Mouse (Mus musculus): ENCODE data around the gene Aanat. TPM values are rescaled to one million over a fixed set of nuclear protein-coding genes. Genes with fewer than 3 reads are reported as not detected.

Aanat gene
- total and polyA plus RNA-seq, 3 experiments = not detected

DNA sequence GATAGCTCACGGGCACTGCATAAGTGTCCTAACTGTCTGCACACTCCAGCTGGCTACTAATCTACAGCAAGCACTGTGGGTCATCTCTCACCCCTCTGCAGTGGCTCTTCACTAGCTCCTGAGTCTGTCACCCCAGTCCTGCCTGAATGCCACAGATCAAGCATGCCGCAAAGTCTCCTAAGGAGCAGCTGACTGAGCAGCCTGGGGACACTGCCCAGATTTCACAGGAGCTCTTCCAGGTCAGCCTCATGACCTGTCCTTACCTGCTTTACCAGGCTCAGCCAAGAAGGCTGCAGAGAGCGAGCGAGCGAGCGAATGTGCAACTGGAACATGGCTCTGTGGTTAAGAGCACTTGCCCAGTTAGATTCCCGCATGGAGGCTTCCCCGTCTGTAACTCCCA, 18.7 kb upstream of the Aanat start:
- Histone ChIP-seq H3K79me2 (ENCODE audit: control insufficient read depth, insufficient read depth, low read length, poor library complexity) (peaks cover 36% of the 10 kb centered on the region; the same call in 1 of the 2 replicates), H3K36me3 (ENCODE audit: control insufficient read depth in 1 of 2, insufficient read depth in 2 of 2, low read length in 2 of 2) (peaks cover 0 to 17% of the 10 kb centered on the region in 2 experiments; a peak in 3 of 4 replicates), H3K9ac (ENCODE audit: control insufficient read depth, low read depth, low read length, poor library complexity, severe bottlenecking) (no peak overlapping the region), H3K4me1 (ENCODE audit: control insufficient read depth in 1 of 2, insufficient read depth in 2 of 2, low read length in 2 of 2) (peaks cover 9 to 16% of the 10 kb centered on the region in 2 experiments), H3K27ac (ENCODE audit: control insufficient read depth, low read depth, low read length) (no peak overlapping the region), H3K4me3 (ENCODE audit: control insufficient read depth in 1 of 2, insufficient read depth in 1 of 2, low read depth in 2 of 2, low read length in 2 of 2) (no peak overlapping the region), H3K27me3 (ENCODE audit: control insufficient read depth in 1 of 2, insufficient read depth in 2 of 2, low read length in 2 of 2) (no peaks in the 10 kb centered on the region), H3K9me3 (replicated peaks; ENCODE audit: insufficient read depth, low read length) (no peaks in the 10 kb centered on the region)
- TF ChIP-seq MXI1 (IDR thresholded peaks at IDR 0.05; ENCODE audit: low read depth, low read length) (no peak), ETS1 (IDR thresholded peaks at IDR 0.05; ENCODE audit: low read depth, low read length) (no peak), EP300 (IDR thresholded peaks at IDR 0.05; ENCODE audit: low read depth in 1 of 2, low read length in 2 of 2) (no peak)
- DNase-seq (ENCODE audit: low read depth, low spot score) = no peak

DNA sequence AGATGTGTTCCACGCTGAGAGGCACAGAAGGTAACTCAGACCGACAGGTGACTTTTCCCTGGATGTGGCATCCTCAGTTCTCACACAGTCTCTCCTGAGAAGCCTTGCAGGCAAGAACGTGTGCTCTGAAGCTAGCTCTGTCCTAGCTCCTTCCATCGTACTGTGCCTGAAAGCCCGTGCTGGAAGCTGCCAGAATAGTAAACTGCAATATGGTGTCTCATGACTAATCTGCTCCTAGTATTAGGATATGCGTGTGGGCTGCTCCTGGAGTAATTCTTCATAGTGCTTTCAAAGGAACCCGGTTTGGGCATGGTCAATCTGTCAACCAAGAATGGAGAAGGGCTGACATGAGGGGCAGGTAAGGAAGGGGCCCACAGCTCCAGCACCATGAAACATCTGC, 15.4 kb upstream of the Aanat start:
- Histone ChIP-seq H3K9ac (ENCODE audit: control insufficient read depth, low read depth, low read length, poor library complexity, severe bottlenecking) (no peak overlapping the region), H3K79me2 (ENCODE audit: control insufficient read depth, insufficient read depth, low read length, poor library complexity) (peaks cover 44% of the 10 kb centered on the region; the same call in 1 of the 2 replicates), H3K4me1 (ENCODE audit: control insufficient read depth in 1 of 2, insufficient read depth in 2 of 2, low read length in 2 of 2) (peaks cover 18 to 41% of the 10 kb centered on the region in 2 experiments), H3K9me3 (replicated peaks; ENCODE audit: insufficient read depth, low read length) (no peaks in the 10 kb centered on the region), H3K36me3 (ENCODE audit: control insufficient read depth in 1 of 2, insufficient read depth in 2 of 2, low read length in 2 of 2) (peaks cover 0 to 31% of the 10 kb centered on the region in 2 experiments; a peak in 2 of 4 replicates), H3K4me3 (ENCODE audit: control insufficient read depth in 1 of 2, insufficient read depth in 1 of 2, low read depth in 2 of 2, low read length in 2 of 2) (no peak overlapping the region), H3K27me3 (ENCODE audit: control insufficient read depth in 1 of 2, insufficient read depth in 2 of 2, low read length in 2 of 2) (no peaks in the 10 kb centered on the region), H3K27ac (ENCODE audit: control insufficient read depth, low read depth, low read length) (no peak overlapping the region)
- DNase-seq (ENCODE audit: low read depth, low spot score) = no peak
- TF ChIP-seq ZMIZ1 (IDR thresholded peaks at IDR 0.05; ENCODE audit: low read depth, low read length) = no peak
- TF ChIP-seq CHD2 (IDR thresholded peaks at IDR 0.05; ENCODE audit: low read length) = no peak
- no peak for TF ChIP-seq UBTF (IDR thresholded peaks at IDR 0.05; ENCODE audit: borderline replicate concordance, insufficient read depth, low read depth, low read length)
- no peak for TF ChIP-seq NRF1 (IDR thresholded peaks at IDR 0.05; ENCODE audit: insufficient read depth, low read depth, low read length, poor library complexity, severe bottlenecking)
- TF ChIP-seq USF2 (IDR thresholded peaks at IDR 0.05; ENCODE audit: borderline replicate concordance in 1 of 2, insufficient read depth in 1 of 2, low read depth in 1 of 2, low read length in 2 of 2) = no peak
- no peak for TF ChIP-seq RAD21 (IDR thresholded peaks at IDR 0.05; ENCODE audit: low read depth, low read length)
- no peak for TF ChIP-seq ZC3H11A (IDR thresholded peaks at IDR 0.05; ENCODE audit: low read depth, low read length)
- no peak for TF ChIP-seq ZKSCAN1 (IDR thresholded peaks at IDR 0.05; ENCODE audit: low read depth, low read length)
- no peak for TF ChIP-seq POLR2AphosphoS5 (IDR thresholded peaks at IDR 0.05; ENCODE audit: borderline replicate concordance, low read depth, low read length)
- no peak for TF ChIP-seq RCOR1 (IDR thresholded peaks at IDR 0.05; ENCODE audit: low read depth, low read length)
- TF ChIP-seq NELFE (IDR thresholded peaks at IDR 0.05; ENCODE audit: low read depth, low read length) = no peak
- TF ChIP-seq MAX (IDR thresholded peaks at IDR 0.05; ENCODE audit: low read length) = no peak
- TF ChIP-seq MYC (IDR thresholded peaks at IDR 0.05; ENCODE audit: low read depth, low read length) = no peak
- no peak for TF ChIP-seq HCFC1 (IDR thresholded peaks at IDR 0.05; ENCODE audit: low read depth, low read length)
- no peak for TF ChIP-seq MAZ (IDR thresholded peaks at IDR 0.05; ENCODE audit: low read depth, low read length)
- TF ChIP-seq SIN3A (IDR thresholded peaks at IDR 0.05; ENCODE audit: low read length) = no peak
